Mouse (Mus musculus) frontal cortex, postnatal 14 days (tissue): ENCODE results near the gene 1110032F04Rik.
"Not testable (repeated sequence)": the region's sequence is repeated elsewhere in the genome, so short reads cannot be mapped to it uniquely, and the experiment has no call there.

Source experiments
- DNase-seq, 2 experiments: peaks; one replicate each; pipeline ENCODE4 v3.0.0; 2022; ENCODE audit warnings: low spot score in 2 of 2

Gene 1110032F04Rik

GRCm38 (mm10) chr3:68869211-68869690 is at the start of gene 1110032F04Rik:
TSS of gene 1110032F04Rik (plus strand) at chr3:68869586.
- peak; percentile 12 to 41 for DNase-seq

GRCm38 (mm10) chr3:68821406-68821805 is 48.0 kb upstream of the 1110032F04Rik start:
- no peak for DNase-seq

- no peak for DNase-seq
Observed at GRCm38 (mm10) chr3:68821926-68822341, 47.5 kb upstream of the 1110032F04Rik start.

- DNase-seq = peak in 1 of 2 experiments; percentile 28
Observed at GRCm38 (mm10) chr3:68823876-68824764, 45.3 kb upstream of the 1110032F04Rik start.

GRCm38 (mm10) chr3:68824765-68825090 is 44.7 kb upstream of the 1110032F04Rik start:
- DNase-seq = no peak

GRCm38 (mm10) chr3:68825151-68825550 is 44.2 kb upstream of the 1110032F04Rik start:
- no peak for DNase-seq

- DNase-seq = no peak
Observed at GRCm38 (mm10) chr3:68827671-68828070, 41.7 kb upstream of the 1110032F04Rik start.

GRCm38 (mm10) chr3:68829944-68830343 is 39.4 kb upstream of the 1110032F04Rik start:
- DNase-seq = no peak

GRCm38 (mm10) chr3:68836857-68837499 is 32.4 kb upstream of the 1110032F04Rik start:
- no peak for DNase-seq

GRCm38 (mm10) chr3:68840206-68840605 is 29.2 kb upstream of the 1110032F04Rik start:
- no peak for DNase-seq

GRCm38 (mm10) chr3:68844025-68844424 is 25.4 kb upstream of the 1110032F04Rik start:
- DNase-seq = no peak

GRCm38 (mm10) chr3:68848323-68848722 is 21.1 kb upstream of the 1110032F04Rik start:
- DNase-seq = no peak

GRCm38 (mm10) chr3:68852414-68852813 is 17.0 kb upstream of the 1110032F04Rik start:
- peak in 1 of 2 experiments; percentile 24 for DNase-seq

GRCm38 (mm10) chr3:68869691-68870567 is 543 bp downstream of the 1110032F04Rik start:
- DNase-seq = peak; percentile 15 to 31

- DNase-seq = peak in 1 of 2 experiments; percentile 16
Observed at GRCm38 (mm10) chr3:68870568-68870950, 1.2 kb downstream of the 1110032F04Rik start.

- DNase-seq = no peak
Observed at GRCm38 (mm10) chr3:68874079-68874478, 4.7 kb downstream of the 1110032F04Rik start.

GRCm38 (mm10) chr3:68886845-68887244 is 17.5 kb downstream of the 1110032F04Rik start:
- DNase-seq = no peak

GRCm38 (mm10) chr3:68895426-68895825 is 26.0 kb downstream of the 1110032F04Rik start:
- DNase-seq = no peak

GRCm38 (mm10) chr3:68897154-68897553 is 27.8 kb downstream of the 1110032F04Rik start:
- DNase-seq = no peak

GRCm38 (mm10) chr3:68902636-68903035 is 33.2 kb downstream of the 1110032F04Rik start:
- DNase-seq = not testable (repeated sequence)

- DNase-seq = no peak
Observed at GRCm38 (mm10) chr3:68904902-68905778, 35.8 kb downstream of the 1110032F04Rik start.
